Mouse (Mus musculus): ENCODE measurements at regions not wholly inside any gene's neighbourhood (a gene's known extent, or its start where the extent isn't known, plus 50 kb on each side); places are given as distances from the start of the nearest gene placed in this dataset.

DNA sequence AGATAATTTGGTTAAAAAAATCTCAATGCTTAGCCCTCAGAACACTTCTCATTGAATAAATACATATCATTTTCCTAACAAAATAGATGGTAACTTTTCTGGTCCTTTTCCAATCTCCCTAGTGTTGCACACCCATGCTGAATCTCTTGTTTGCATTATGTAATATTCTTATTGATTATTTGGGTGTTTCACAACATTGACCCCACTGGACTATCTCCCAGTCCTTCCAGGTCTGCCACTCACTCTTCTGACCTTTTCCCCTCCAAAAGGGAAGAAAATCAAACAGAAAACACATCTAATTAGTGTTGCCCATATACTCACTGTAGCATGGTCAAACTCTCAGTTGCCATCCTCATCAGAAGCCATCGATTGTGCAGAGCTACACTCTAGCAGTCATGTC, 305.7 kb downstream of the 9330182O14Rik start:
- WGBS, result 98% methylated on average over 1 of the region's 1 CpGs
- ATAC-seq (ENCODE audit: low read depth), result no peak
- H3K4me3 ChIP-seq, result no peak overlapping the region

DNA sequence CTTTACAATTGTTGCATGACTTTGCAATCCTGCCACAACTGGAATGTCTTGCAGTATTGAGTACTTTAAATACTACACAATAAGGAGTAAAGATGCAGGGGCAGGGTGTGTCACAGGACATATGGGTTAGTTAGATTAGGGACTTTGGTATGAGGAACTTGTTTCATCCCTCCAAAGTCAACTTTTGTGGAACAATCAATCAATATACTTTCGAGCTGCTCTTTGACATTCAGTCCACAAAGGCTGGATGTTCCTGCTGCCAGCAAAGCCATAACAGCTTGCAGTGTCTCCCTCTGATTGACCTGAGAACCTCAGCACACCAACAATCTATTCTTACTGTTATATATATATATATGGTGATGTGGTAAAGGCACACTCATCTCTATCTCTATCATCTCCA, 314.5 kb downstream of the 9330182O14Rik start:
- Histone ChIP-seq H3K9me3 (no peaks in the 10 kb centered on the region), H3K27me3 (no peaks in the 10 kb centered on the region), H3K27ac (replicated peaks) (no peak overlapping the region), H3K9ac (no peak overlapping the region), H3K36me3 (no peaks in the 10 kb centered on the region), H3K4me1 (replicated peaks) (no peaks in the 10 kb centered on the region), H3K4me3 (no peak overlapping the region), H3K4me2 (no peak overlapping the region)
- ATAC-seq (ENCODE audit: low read depth), result no peak
- 70% methylated on average over 1 of the region's 1 CpGs for WGBS

More for the DNA sequence above, 305.7 kb downstream of the 9330182O14Rik start:
- Histone ChIP-seq H3K4me2 (no peak overlapping the region), H3K36me3 (no peaks in the 10 kb centered on the region), H3K27me3 (no peaks in the 10 kb centered on the region), H3K9me3 (no peaks in the 10 kb centered on the region), H3K27ac (replicated peaks) (no peak overlapping the region), H3K4me1 (replicated peaks) (0 out of 2 replicates have a peak, but pooled peaks cover 4% of the 10 kb centered on the region), H3K9ac (no peak overlapping the region)

DNA sequence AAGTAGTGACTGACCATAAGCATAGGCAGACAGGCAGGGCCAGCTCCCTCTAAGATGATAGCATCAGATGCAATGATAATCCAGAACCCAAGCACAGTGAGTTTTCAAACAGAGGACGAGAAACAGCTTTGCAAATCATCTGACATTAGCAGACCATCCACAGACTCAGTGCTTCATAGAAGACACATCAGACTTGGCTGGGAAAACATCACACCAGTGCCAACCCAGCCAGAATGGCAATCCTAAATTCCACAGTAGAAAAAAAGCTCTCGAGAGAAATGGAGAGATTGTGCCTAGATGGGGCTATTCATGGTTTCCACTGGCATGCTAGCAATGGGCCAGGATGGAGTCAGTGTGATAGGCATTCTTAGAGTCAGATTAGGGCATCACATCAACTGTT, 319.1 kb downstream of the 9330182O14Rik start:
- Histone ChIP-seq H3K4me2 (no peak overlapping the region), H3K9ac (no peak overlapping the region), H3K4me1 (replicated peaks) (no peaks in the 10 kb centered on the region), H3K36me3 (no peaks in the 10 kb centered on the region), H3K9me3 (no peaks in the 10 kb centered on the region), H3K27ac (replicated peaks) (no peak overlapping the region), H3K27me3 (no peaks in the 10 kb centered on the region), H3K4me3 (no peak overlapping the region)
- WGBS, result 79% methylated on average over 2 of the region's 2 CpGs
- no peak for ATAC-seq (ENCODE audit: low read depth)

DNA sequence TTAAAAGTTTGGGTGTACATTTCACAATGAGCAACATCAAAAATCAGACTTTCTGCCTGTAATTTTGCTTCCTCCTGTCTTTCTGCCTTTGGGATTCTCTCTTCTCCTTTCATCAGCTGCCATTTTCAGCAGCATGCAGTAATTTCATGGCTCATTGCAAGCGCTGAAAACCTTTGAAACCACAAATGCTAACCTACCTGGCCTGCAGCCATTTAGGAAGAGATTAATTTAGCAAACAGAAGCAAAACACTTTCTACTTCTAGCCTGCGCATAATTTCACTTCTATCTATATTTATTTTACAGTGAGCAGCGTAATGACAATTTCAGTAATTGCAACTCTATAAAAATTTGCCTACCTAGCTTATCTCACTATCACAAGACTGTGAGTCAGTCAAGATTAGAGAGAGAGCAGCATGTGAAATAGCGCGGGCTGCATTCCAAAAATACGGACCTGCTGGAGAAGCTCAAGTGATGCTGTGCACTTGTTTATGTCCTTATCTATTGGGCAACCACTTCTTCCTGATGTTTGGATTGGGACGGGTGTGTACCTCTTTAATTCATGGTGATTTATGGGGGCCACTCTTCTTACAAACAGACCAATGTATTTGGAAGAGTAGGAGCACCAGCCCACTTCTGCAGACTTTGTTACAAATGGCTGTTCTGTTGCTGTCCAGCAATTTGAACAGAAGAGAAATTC, 341.6 kb downstream of the 9330182O14Rik start:
- Histone ChIP-seq H3K9ac (no peak overlapping the region), H3K9me3 (no peaks in the 10 kb centered on the region), H3K36me3 (no peaks in the 10 kb centered on the region), H3K4me3 (no peak overlapping the region), H3K27ac (replicated peaks) (peak overlapping the region; percentile 35; the same call in 1 of the 2 replicates), H3K4me1 (replicated peaks) (peaks cover 19% of the 10 kb centered on the region), H3K27me3 (no peaks in the 10 kb centered on the region), H3K4me2 (0 out of 2 replicates have a peak overlapping the region, but pooled peaks have one; percentile 9)
- ATAC-seq (ENCODE audit: low read depth), result peak; percentile 56; the same call in 1 of the 2 replicates
- 48% methylated on average over 7 of the region's 7 CpGs for WGBS

DNA sequence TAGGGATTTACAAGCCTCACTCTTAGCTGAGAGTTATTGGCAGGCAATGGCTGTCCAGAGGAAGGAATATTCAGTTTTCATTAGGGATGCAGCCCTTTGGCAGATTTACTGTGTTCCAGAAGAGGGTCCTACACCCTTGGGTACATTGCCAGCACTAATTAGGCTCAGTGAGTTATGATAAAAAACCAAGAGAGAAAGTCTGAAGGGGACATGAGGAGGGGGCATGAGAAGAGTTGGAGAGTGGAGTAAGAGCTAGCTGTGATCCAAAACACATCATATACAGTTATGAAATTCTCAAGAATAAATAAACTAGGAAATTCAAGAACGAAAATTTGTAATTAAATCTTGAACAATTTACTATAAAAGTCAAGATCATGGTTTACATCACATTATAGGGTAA, 346.2 kb downstream of the 9330182O14Rik start:
- WGBS, result 64% methylated on average over 1 of the region's 1 CpGs
- H3K9ac ChIP-seq, result no peak overlapping the region
- no peak overlapping the region for H3K4me3 ChIP-seq
- peaks cover 14% of the 10 kb centered on the region for H3K4me1 ChIP-seq (replicated peaks)
- no peak overlapping the region for H3K27ac ChIP-seq (replicated peaks)
- H3K36me3 ChIP-seq, result no peaks in the 10 kb centered on the region
- ATAC-seq (ENCODE audit: low read depth), result no peak
- no peaks in the 10 kb centered on the region for H3K9me3 ChIP-seq
- H3K27me3 ChIP-seq, result no peaks in the 10 kb centered on the region
- H3K4me2 ChIP-seq, result no peak overlapping the region

DNA sequence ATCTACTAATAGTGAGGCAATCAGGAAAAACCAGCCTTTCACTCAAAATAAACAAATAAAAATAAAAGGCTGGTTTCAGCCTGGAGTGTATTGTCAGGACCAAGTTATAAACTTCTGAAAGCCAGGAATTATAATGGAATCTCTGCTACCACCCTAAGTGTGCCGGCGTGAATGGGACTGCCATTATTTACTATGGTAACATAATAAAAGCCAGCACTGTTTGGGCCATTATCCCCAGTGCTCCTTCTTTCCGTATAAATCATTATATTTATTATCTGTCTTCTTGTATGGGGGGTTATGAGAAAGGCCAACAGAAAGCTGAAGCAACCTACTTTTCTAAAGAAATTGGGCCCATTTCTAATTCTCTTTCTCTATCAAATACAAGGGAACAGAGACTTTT, 347.1 kb downstream of the 9330182O14Rik start:
- H3K27ac ChIP-seq (replicated peaks), result no peak overlapping the region
- WGBS, result 9% methylated on average over 3 of the region's 3 CpGs
- no peak for ATAC-seq (ENCODE audit: low read depth)
- H3K9ac ChIP-seq, result no peak overlapping the region
- no peaks in the 10 kb centered on the region for H3K36me3 ChIP-seq
- H3K9me3 ChIP-seq, result no peaks in the 10 kb centered on the region
- no peak overlapping the region for H3K4me3 ChIP-seq
- no peaks in the 10 kb centered on the region for H3K27me3 ChIP-seq
- peaks cover 7% of the 10 kb centered on the region; the same call in 1 of the 2 replicates for H3K4me1 ChIP-seq (replicated peaks)
- H3K4me2 ChIP-seq, result no peak overlapping the region

DNA sequence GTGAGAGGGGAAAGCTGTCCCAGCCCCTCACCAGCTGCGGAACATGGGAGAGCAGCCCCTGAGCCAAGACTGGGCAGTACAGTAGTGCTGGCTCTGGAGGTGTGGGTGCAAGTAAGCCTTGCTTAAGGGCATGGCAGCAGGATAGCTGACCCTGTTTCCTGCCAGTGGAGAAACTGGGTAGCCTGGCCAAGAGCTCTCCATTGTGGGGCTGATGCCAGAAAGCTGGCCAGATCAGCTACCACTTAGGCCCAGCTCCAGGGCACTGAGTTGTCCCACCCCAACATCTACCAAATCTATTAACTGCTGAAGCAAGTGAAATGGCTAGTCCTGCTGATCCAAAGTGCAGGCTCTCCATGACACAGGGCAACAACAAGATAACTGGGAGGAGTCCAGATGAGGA, 351.8 kb downstream of the 9330182O14Rik start:
- Histone ChIP-seq H3K4me1 (replicated peaks) (peaks cover 6% of the 10 kb centered on the region; the same call in 1 of the 2 replicates), H3K4me2 (no peak overlapping the region), H3K27me3 (no peaks in the 10 kb centered on the region), H3K4me3 (no peak overlapping the region), H3K9me3 (no peaks in the 10 kb centered on the region), H3K27ac (replicated peaks) (no peak overlapping the region), H3K36me3 (no peaks in the 10 kb centered on the region), H3K9ac (no peak overlapping the region)
- no peak for ATAC-seq (ENCODE audit: low read depth)
- 95% methylated on average over 1 of the region's 1 CpGs for WGBS

DNA sequence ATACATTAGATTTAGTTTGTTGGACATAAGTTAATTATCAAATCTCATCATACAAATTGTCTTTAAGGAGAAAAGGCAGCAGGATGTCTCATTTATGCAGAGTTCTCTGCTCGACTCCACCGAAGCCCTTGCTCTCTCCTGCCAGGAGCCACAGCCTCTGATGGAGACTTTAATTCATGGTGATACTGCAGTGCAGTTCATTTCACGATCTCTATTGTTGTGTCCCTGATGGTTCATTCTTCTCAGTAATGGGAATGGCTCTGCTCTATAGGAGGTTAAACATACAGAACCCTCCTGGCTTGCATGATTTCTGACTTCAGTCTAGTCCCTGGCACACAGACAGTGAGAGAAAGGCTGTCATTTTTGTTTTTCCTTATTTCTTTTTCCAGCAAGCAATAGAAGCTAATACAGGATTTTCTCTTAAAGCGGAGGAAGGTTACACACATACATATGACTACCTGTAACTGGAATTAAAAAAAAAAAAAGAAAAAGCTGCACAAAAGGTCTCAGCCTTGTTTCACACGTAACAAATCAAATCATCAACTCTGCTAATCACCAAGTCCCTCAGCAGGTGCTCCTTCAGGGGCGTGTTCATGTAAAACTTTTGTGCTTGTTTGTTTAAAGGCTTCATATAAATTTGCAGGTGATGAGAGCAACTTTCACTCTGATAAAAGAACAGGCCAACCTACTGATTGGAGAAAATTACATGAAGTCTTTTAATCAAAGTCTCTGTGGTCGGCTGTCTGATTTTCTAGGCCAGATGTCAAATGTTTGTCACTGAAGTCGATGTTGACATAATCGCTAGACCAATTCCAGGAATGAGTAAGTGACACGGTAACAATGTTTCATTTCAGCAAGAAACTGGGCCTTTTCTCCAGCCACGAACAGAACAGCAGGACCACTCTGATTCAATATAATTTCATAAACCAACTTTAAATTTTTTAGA, 367.3 kb downstream of the 9330182O14Rik start:
- ATAC-seq (ENCODE audit: low read depth), result peak; percentile 61
- Histone ChIP-seq H3K9me3 (no peaks in the 10 kb centered on the region), H3K4me2 (no peak overlapping the region), H3K9ac (no peak overlapping the region), H3K4me1 (replicated peaks) (peaks cover 10% of the 10 kb centered on the region; the same call in 1 of the 2 replicates), H3K36me3 (no peaks in the 10 kb centered on the region), H3K4me3 (no peak overlapping the region), H3K27me3 (no peaks in the 10 kb centered on the region), H3K27ac (replicated peaks) (no peak overlapping the region)
- WGBS, result 40% methylated on average over 11 of the region's 11 CpGs

DNA sequence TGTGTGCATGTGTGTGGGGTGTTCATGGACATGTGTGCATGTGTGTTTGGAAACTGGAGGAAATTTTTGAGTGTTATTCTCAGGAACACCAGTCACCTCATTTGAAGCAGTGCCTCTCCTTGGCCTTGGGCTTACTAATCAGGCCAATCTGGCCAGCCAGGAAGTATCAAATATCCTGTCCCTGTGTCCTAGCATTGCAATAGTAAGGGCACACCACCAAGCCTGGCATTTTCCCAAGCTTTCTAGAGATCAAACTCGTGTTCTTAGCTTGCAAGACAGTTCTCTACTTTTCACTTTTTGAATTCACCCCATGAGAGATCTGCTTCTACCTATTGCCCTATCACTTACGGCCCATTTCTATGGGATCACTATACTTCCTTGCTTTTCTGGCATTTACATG, 376.7 kb downstream of the 9330182O14Rik start:
- H3K27me3 ChIP-seq, result no peaks in the 10 kb centered on the region
- 80% methylated on average over 2 of the region's 2 CpGs for WGBS

DNA sequence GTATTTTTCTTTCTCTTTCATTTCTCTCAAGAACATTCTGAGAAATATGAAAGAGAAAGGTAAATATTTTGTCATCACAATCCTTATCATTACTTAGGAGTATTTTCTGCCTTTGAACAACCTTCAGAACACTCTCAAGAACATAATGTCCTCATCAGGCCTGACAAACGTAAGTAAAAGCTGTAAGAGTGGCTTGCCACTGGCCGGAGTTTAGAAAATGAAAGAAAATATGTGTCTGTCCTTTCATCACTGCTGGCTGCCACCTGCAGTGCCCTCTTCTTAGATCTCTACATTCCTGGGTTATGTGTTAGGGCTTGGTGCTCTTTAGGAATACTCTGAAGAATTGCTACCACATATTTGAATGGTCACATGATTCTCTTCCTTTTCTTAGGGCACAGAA, 390.2 kb downstream of the 9330182O14Rik start:
- Histone ChIP-seq H3K4me2 (no peak overlapping the region), H3K36me3 (no peaks in the 10 kb centered on the region), H3K9me3 (no peaks in the 10 kb centered on the region), H3K27me3 (no peaks in the 10 kb centered on the region), H3K9ac (no peak overlapping the region), H3K4me3 (no peak overlapping the region), H3K4me1 (replicated peaks) (no peaks in the 10 kb centered on the region), H3K27ac (replicated peaks) (no peak overlapping the region)
- ATAC-seq (ENCODE audit: low read depth), result no peak
- 70% methylated on average over 2 of the region's 2 CpGs for WGBS

More for the DNA sequence above, 376.7 kb downstream of the 9330182O14Rik start:
- Histone ChIP-seq H3K36me3 (no peaks in the 10 kb centered on the region), H3K4me2 (no peak overlapping the region), H3K27ac (replicated peaks) (no peak overlapping the region), H3K9me3 (no peaks in the 10 kb centered on the region), H3K4me1 (replicated peaks) (no peaks in the 10 kb centered on the region), H3K4me3 (no peak overlapping the region), H3K9ac (no peak overlapping the region)
- ATAC-seq (ENCODE audit: low read depth), result no peak

DNA sequence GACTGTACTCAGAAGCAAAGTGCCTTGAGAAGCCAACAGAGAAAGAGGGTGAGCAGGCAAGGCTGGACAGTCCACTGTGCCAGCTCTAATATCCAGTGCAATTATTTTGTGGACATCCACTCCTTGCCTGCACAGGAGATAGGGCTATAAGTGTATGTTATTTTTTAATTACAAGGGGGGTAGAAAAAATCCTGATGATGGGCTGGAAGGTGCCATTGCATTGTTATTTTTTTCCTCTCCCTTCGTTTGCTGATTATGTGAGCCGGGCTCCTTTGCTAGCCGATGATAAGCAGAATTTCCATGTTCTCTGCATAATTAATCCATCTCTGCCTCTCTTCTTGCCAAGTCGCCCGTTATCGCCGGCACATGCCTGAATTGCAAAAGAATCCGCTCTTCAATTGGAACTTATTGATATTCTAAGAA, 399.3 kb downstream of the 9330182O14Rik start:
- no peak for ATAC-seq (ENCODE audit: low read depth)

DNA sequence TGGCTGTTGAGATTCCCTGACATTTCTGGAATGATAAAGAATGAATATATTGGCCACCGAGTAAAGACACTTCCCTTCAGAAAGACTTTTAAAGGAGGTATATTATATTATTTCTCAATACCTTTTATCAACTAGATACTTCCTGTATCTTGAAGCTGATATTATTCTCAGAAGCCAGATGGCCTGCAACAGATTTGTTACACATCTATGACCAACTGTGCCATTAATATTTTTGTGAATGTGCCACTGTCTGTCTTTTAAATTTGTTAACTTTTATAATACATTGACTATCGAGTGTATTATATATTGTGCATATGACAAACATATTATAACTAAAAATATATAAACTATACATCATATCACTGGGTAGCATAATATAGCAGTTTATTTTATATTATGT, 427.5 kb downstream of the 9330182O14Rik start:
- Histone ChIP-seq H3K9me3 (no peaks in the 10 kb centered on the region), H3K4me1 (replicated peaks) (peaks cover 4% of the 10 kb centered on the region), H3K9ac (no peak overlapping the region), H3K4me3 (no peak overlapping the region), H3K27ac (replicated peaks) (no peak overlapping the region), H3K4me2 (no peak overlapping the region), H3K27me3 (no peaks in the 10 kb centered on the region), H3K36me3 (no peaks in the 10 kb centered on the region)
- WGBS, result 82% methylated on average over 2 of the region's 2 CpGs
- ATAC-seq (ENCODE audit: low read depth), result no peak

More for the DNA sequence above, 399.3 kb downstream of the 9330182O14Rik start:
- Histone ChIP-seq H3K4me3 (no peak overlapping the region), H3K4me1 (replicated peaks) (no peaks in the 10 kb centered on the region), H3K27ac (replicated peaks) (no peak overlapping the region), H3K4me2 (no peak overlapping the region), H3K27me3 (no peaks in the 10 kb centered on the region), H3K36me3 (no peaks in the 10 kb centered on the region), H3K9ac (no peak overlapping the region), H3K9me3 (no peaks in the 10 kb centered on the region)
- WGBS, result 70% methylated on average over 8 of the region's 8 CpGs
